Mouse (Mus musculus): ENCODE measurements around the gene Zfp367.

Zfp367 gene

DNA sequence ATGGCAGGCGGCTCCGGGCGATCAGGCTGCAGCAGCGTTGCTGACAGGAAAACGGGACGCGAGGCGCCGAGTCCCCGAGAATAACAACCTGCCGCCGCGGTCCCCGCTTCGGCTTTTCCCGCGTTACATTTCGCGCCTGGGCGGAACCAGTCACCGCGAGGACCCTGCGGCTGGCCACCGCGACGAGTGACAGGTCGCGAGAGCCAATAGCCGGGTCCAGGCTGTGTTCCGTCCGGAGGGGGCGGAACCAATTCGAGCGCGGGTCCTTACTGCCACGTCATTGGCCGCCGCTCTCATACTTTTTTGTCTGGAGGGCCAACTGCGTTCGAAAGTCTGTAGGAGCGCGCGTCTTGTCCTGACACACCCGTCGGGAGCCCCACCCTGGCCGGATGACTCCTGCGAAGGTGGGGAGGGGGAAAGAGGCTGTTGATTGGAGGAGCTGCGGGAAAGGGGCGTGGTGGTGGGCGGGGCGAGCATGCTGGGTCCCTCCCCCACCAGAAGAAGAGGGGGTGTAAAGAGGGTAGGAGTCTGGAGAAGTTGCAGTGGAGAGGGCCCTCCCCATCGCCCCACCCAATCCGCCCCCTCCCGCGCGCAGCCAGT, at the start of gene Zfp367:
Zfp367 (minus strand) TSS at position 120 of the 600 bp plus-strand sequence.
- peak; percentile 99 for DNase-seq

DNA sequence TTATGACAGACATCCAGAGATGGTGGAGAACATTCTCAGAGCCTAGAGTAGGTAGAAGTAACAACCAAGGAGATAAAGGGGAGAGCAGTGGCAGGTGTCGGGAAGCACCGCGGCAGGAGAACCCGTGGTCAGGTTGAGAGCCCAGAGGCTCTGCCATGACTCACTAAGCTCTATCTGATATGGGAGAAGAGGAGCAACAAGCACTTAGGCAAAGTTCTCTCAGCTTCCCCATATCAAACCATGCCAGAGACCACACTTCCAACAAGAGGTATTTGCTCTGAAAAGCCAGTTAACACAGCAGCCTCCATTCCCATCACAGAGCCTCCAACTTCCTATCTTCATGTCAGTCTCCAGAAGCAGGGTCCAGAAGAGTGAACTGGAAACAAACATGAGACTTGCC, 47.9 kb upstream of the Zfp367 start:
- DNase-seq: no peak

DNA sequence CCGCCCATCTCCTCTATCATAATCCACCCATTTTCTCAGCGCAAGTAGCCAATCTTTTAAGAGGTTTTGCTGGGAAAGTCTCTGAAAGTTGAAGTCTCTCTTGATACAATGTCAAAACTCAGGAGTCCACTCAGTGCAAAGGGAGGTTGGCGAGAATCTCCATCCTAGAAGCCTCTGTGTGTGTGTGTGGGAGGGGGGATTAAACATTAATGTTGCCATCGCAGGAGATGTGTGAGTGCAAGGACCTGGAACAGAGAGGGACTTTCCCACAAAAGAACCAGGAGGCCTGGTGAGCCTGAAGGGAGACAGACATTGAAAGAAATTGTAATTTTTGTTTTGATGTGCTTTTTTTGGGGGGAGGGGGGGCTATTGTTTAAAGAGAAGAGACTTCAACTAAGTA, 45.3 kb upstream of the Zfp367 start:
- DNase-seq: no peak

DNA sequence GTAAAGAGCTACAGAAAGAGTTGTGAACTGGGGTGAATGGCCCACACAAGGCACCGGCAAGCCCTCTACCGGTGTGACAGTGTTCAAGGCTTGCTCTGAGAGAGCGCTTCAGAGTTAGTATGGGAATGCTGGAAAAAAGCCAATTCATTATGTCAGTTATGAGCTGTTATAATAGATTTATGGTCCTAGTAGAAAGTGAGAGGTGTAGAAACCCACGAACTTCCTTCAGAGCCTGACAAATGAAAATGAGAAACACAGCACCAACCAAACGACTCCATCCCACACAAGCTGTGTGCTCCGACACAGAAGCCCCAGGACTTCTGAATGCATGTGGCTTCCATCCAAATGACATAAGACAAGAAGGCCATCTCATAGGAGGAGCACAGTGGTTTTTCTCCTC, 44.9 kb upstream of the Zfp367 start:
- no peak for DNase-seq

DNA sequence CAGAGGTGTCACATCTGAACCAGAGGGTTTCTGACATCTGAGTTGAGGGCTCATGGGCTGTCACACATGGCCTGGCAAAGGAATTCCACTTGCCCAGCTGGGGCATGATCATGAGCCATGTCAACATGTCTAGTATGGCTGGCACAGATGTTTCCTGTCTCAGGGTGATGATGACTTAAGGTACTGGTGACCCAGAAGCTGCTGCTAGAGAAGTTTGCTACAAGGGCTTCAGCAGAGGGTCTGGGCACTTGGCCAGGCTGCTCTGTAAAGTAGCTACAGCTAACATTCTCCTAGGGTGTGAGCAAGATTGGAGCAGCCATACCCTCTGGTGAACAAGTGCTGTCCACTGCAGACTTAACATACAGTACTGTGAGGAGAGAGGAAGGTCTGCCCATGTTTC, 34.1 kb upstream of the Zfp367 start:
- DNase-seq: no peak

DNA sequence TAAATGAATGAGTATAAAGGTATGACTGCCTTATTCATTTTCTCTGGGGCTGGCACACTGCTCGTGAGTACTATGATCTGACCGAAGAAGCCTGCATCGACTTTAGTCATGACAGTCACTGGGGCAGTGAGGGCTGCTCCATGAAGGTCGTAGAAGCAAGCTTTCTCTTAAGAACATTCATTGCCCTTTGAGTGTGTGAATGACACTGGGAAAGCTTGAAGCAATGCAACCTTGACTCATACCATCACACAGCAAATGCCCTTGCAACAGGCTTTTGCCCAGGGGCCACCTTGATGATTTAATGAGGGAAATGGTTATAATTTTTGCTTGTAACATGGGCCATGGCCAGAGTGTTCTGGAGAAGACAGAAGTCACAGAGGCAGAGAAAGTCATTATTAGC, 33.5 kb upstream of the Zfp367 start:
- DNase-seq: no peak

DNA sequence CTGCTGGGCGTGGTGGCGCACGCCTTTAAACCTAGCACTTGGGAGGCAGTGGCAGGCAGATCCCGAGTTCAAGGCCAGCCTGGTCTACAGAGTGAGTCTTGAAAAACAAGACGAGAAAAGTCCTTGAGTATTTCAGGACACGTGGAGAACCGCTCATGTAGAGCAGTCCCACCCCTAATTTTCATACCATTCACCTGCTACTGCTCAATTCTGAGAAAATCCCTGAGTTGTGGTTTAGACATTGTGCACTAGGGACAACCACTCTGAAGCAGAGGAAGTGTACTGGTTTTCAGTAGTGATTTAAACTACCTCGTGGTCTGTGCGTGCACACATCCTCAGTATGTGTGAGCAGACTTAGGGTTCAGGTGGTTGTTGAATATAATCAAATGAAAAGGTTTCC, 32.6 kb upstream of the Zfp367 start:
- no peak for DNase-seq

DNA sequence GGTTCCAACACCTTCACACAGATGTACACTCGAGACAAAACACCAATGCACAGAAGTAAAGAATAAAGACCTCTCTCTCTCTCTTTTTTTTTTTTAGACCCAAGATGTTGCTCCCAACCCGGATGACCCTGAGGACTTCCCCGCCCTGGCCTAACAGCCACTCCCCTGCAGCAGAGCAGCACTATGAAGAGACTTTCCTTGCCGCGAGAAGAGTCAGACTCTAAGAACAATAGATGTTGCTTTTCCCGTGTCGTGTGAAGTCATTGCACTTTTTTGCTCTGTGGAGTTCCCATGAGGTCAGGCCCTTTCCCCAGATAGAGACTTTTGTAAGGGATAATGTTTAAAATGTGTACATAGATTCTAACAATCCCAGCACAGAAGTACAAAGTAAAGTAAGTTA, 32.2 kb upstream of the Zfp367 start:
- DNase-seq: no peak

DNA sequence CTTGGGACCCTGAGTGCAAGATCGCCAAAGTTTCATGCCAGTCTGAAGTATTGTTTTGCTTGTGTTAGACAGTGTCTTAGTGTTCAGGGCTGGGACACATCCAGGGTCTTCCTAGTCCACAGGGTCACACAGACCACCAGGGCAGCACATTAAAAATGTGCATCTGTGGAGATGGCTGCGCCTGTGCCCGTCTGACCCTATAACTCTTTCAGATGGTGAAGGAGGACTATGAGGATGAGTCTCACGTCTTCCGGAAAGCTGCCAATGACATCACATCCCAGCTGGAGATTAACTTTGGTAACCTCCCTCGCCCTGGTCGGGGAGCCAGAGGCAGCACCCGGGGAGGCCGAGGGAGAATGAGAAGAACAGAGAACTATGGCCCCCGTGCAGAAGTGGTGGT, 31.4 kb upstream of the Zfp367 start:
- no peak for DNase-seq

DNA sequence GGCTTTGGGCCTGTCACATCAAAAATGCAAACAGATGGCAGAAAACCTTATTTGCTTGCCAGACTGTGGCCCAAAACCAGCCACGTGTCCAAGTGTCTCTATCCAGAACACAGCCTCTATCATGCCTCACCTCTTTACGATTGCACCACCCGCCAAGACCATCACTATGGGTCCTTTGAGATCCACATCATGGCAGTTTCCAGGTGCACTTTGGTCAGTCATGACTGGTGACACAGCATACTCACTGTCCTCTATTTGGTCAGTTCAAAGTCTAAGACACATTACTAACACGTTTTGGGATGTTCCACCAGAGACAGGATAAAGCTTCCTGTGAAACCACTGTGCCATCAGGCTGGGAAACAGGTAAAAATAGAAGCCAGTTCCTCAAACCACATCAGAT, 30.6 kb upstream of the Zfp367 start:
- DNase-seq: no peak

DNA sequence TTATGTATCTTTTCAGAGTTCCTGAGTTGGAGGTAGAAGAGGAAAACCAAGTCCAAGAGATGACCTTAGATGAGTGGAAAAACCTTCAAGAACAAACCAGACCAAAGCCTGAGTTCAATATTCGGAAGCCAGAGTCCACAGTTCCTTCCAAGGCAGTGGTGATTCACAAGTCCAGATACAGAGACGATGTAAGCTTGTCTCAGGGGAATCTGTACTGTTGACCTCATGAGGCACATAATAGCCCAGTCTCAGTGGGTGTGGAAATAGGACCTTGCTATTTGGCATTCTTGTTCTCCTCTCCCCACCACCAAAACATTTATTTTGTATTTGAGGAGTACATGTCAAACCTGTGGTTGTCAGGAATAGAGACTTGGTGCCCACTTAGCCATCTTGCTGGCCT, 29.1 kb upstream of the Zfp367 start:
- DNase-seq: no peak

DNA sequence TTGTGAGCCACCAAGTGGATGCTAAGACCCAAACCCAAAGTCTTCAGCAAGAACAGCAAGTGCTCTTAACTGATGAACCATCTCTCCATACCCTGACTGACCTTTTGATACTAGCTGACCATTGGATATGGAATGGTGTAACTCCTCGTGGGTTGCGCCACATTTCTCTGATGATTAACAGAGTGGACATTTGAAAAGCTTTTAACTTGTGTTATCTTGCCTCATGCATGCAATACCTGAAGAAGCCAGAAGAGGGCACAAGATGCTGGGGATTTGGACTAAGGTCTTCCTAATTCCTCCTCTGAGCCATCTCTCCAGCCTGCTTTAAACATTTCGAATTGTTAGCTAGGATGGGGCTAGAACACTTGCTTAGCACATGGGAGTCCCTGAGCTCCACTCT, 27.9 kb upstream of the Zfp367 start:
- peak; percentile 68 for DNase-seq

DNA sequence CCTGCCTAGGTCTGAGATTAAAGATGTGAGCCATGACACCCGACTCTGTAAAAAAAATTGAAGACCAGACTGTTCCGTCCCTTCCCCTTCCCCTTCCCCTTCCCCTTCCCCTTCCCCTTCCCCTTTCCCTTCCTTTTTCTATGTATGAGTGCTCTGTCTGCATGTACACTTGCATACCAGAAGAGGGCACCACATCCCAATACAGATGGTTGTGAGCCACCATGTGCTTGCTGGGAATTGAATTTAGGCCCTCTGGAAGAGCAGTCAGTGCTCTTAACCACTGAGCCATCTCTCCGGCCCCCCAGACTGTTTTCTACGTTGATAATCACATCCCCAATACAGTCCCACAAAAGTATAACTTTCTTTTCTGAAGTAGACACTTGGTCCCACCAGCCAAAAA, 27.3 kb upstream of the Zfp367 start:
- DNase-seq: no peak

DNA sequence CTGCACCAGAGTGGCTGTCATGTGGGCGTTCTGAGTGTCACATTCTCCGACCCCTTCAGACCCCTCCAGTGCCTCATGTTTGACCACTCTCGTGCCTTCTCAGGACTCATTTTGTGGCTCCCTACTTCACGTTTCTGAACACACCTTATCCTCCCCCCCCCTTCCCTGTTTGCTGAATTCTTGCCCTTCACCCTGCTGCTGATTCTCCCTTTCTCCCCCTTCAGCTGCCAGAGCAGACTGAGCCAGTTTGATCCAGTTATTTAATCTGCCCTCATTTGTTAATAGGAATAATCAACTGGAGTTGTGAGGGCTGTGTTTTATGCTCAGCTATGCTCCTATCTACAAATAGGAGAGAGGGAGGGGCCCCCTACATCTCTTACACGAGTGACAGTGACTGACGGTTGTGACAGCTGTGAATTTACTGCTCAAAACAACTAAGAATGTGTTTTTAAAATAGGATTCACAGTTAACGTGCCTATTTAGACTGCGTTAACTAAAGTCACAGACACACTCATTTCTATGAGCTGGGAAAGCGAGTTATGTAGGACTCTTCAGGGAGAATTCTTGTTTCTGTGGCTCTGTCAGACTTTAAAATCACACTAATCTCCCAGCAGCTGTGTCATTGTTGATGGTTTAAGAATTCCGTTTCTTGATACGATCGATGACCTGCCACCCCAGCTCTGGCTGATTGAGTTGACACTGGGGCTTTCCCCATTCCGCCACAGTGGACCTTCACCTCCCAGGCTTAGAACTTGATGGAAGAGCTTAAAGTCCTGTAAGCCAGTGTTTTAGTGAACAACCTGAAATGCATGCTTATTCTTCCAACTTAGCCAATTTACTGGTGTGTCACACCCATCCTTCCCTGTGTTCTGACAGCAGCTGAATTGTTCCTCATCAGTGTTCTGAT, 26.0 kb upstream of the Zfp367 start:
- no peak for DNase-seq

DNA sequence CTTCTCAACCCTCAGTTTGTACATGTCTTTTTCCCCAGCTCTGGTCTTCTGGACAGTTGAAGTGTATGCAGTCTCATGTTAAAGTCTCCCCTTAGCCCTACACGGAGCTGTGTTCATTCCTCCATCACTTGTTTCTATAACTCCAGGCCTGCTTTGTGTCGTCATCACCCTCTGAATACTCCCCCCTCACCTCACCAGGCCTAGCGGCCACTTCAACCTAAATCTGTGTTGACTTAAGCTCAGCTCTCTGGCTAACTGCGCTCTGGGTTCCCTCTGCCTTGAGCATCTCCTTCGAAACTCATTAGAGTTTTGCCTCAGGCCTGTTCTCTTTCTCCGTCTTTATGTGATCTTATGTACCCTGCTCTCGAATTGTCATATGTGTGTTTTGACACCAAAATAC, 25.0 kb upstream of the Zfp367 start:
- DNase-seq: no peak

DNA sequence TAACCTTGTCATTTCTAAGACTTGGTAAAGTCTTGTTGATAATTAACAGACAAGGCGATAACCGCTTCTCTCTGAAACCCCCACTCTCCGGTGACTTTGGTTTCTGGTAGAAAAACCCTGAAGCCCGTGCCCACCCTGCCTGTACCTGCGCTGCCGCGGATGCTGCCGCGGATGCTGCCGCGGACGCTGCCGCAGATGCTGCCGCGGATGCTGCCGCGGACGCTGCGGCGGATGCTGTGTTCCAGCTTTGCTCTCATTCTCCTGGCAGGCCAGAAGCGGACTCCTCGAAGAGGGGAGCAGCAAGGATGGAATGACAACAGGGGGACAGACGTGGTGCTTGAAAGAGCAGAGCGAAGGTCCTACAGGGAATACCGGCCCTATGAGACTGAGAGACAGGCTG, 16.7 kb upstream of the Zfp367 start:
- no peak for DNase-seq

DNA sequence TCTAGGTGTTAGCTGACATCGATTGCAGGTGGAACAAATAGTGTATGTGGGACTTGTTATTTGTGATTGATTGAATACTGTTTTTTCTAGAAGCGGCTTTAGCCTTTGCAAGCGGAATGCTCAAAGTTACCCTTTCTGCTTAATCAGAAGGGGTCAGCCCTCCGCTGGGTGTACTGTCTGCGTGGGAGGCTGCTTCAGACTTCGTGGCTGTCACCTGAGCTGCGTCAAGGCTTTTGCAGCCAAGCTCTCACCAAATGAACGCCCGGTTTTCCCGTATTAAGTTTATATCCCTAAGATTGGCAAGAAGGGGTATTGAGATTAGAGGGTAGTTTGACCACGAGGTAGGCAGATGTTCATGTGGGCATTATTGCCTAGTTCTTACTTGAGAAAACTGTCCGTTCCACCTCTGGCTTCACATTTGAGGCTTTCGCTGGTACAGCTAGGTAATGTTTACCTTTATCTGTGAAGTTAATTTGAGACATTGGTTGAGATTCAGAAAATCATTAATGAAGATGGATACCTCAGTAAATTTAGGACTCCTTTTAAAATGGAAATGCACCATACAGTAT, 10.2 kb upstream of the Zfp367 start:
- no peak for DNase-seq

DNA sequence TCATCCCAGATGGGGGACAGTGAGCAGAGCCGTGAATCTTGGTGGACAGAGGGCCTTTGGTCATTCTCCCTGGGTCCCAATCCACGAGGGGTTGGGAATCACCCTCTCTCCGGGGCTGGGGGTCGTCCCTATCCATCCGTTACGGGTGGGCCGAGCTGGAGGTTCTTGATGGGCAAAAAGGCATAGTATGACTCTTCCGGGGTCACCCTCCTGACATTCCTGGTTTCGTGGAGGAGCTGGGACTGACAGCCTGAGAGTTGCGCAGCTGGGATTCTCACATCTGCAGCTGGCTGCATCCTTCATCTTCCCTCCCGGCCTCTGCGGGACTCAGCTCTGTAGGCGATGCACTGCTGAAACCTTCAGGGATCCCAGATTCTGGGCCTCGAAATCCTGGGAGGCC, 9.6 kb upstream of the Zfp367 start:
- peak; percentile 25 for DNase-seq

DNA sequence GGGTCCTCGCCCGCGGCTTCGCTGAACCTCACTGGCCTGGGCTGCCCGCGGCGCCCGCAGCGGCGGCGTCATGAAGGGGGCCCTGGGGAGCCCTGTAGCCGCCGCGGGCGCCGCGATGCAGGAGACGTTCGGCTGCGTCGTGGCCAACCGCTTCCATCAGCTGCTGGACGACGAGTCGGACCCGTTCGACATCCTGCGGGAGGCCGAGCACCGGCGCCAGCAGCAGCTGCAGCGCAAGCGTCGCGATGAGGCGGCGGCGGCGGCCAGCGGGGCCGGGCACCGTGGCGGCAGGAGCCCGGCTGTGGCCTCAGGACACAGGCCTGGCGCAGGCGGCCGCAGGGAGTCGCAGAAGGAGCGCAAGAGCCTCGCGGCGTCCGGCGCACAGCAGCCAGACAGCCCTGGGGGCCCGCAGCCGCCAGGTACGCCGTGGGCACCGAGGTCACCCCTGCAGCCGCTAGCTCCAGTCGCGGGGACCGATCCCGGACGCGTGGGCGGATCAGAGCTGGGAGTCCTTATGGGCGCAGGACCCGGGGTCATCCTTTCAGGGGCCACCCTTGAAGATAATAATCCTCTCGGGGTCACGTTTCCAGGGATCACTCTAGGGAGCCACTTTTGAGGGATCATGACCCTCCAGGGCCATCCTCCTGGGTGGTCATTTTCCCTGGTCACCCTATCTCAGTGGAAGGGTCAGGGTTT, 9.1 kb upstream of the Zfp367 start:
- DNase-seq: peak; percentile 60

DNA sequence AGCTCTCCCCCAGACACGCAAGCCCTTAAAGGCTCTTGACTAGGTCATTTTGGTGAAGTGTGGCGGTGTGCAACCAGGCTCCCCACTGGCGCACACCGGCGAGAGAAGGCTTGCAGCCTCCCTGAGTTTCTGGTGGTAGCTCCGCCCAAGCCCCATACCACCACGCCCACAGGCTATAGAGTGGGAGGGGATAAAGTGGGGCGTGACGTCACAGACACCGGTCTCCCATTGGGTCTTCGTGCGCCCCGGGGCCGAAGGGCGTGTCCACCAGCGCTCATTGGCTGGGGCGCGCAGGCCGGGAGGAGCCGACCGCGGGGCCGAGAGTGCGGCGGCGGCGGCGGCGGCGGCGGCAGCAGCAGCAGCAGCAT, 8.5 kb upstream of the Zfp367 start, which contains the start of gene Habp4:
Habp4 (plus strand) TSS at position 277 of the 368 bp plus-strand sequence.
- DNase-seq: peak; percentile 99

DNA sequence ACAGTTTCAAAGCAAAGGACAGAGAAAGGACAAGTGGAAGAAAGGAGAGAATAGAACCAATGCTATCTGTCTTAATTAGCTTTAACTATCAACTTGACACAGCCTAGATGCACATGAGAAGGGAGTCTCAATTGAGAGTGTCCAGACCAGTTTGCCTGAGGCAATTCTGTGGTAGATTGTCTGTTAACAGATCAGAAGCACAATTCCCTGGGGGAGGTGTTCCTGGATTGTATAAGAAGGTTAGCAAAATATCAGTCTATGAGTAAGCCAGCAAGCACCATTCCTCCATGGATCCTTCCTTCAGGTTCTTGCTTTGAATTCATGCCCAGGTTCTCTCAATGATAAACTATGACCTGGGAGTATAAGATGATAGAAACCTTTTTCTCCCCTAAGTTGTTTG, 4.0 kb upstream of the Zfp367 start:
- no peak for DNase-seq

DNA sequence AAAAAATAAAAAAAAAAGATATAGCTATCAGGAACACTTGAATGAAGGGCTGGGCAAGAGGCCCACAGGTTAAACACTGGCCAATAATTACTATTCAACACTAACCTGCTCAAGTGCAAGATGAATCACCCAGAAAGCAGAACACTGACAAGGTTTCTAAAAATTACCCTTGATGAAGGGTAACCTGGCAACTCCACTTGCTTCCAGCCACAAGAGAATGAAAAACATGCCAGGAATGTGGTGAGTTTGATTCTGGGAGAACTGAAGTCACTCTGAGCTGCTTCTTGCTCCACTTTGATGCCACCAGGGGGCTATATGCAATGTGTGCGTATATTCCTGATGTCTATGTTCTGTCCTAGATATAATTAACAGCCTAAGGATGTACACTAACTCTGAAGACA, 2.2 kb upstream of the Zfp367 start:
- no peak for DNase-seq

DNA sequence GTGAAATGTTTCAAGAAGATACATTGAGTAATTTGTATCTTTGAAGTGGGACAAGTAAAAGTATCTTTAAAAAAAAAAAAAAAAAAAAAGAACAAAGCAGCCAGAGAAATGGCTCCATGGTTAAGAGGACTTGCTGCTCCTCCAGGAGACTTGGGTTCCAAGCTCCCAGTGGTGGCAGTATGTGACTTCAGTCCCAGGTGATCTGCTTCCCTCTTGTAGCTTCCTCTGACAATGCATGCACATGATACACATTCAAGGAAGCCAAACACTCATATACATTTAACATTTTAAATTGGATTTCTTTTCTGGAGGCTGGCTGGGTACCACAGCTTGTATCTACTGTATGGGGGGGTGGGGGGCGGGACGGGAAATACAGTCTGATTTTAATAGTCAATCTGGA, 1.6 kb upstream of the Zfp367 start:
- DNase-seq: no peak

Data from thymus, postnatal 14 days (tissue).